Mouse (Mus musculus) midbrain, embryonic 12.5 days (tissue): ENCODE results near the gene Gm48552. TPM values are rescaled to one million over a fixed set of nuclear protein-coding genes. Genes with fewer than 3 reads are reported as not detected.

Experiments used
- ATAC-seq: fragments of 200-750 bp; cut with Nextera tagmentation; 2 replicates; pipeline ENCODE4 v1.8.0; 2017; ENCODE audit warnings: low read depth, moderate TSS enrichment, moderate library complexity; ENCODE audit not compliant: low FRiP score
- H3K27ac ChIP-seq: fragments of 300-500 bp; sonication (generic); replicated peaks from 2 replicates; pipeline ENCODE4 v1.5.1; 2016; ENCODE audit warnings: mild to moderate bottlenecking
- H3K27me3 ChIP-seq: fragments of 300-500 bp; sonication (generic); 2 replicates; pipeline ENCODE4 v1.6.1; 2016; ENCODE audit warnings: mild to moderate bottlenecking
- H3K36me3 ChIP-seq: fragments of 300-500 bp; sonication (generic); 2 replicates; pipeline ENCODE4 v1.6.1; 2016
- H3K4me1 ChIP-seq: fragments of 300-500 bp; sonication (generic); 2 replicates; pipeline ENCODE4 v1.6.1; 2016
- H3K4me2 ChIP-seq: fragments of 300-500 bp; sonication (generic); replicated peaks from 2 replicates; pipeline ENCODE4 v1.6.1; 2016; ENCODE audit warnings: mild to moderate bottlenecking, moderate library complexity
- H3K4me3 ChIP-seq: fragments of 300-500 bp; sonication (generic); 2 replicates; pipeline ENCODE4 v1.5.1; 2016; ENCODE audit warnings: mild to moderate bottlenecking
- H3K9ac ChIP-seq: fragments of 300-500 bp; sonication (generic); replicated peaks from 2 replicates; pipeline ENCODE4 v1.6.1; 2016; ENCODE audit warnings: mild to moderate bottlenecking, moderate library complexity
- H3K9me3 ChIP-seq: fragments of 300-500 bp; sonication (generic); 2 replicates; pipeline ENCODE4 v1.6.1; 2016; ENCODE audit warnings: mild to moderate bottlenecking
- WGBS: fragments of 180-500 bp; shearing (Covaris S2); methylation state at CpG from one replicate; pipeline ENCODE4 v1.1.7; 2016; 5-methylcytosine and 5-hydroxymethylcytosine counted together
- polyA plus RNA-seq: library from polyadenylated mRNA; unstranded; fragments of >200 nt; fragmentation: Nextera tagmentation; extraction: Ambion mirVana; gene quantifications from 2 replicates; pipeline ENCODE4 v1.2.1, GENCODE M21; 2016

The Gm48552 gene
- polyA plus RNA-seq, 1 experiment from 2014 or later, result 2.3 TPM

- Histone ChIP-seq H3K27ac (peak overlapping the region; percentile 81), H3K9ac (peak overlapping the region; percentile 41), H3K27me3 (no peaks in the 10 kb centered on the region), H3K4me2 (peak overlapping the region; percentile 60), H3K36me3 (peaks cover 16% of the 10 kb centered on the region), H3K4me1 (peaks cover 33% of the 10 kb centered on the region), H3K9me3 (no peaks in the 10 kb centered on the region), H3K4me3 (peak overlapping the region; percentile 85)
- 54% methylated on average over 3 of the region's 3 CpGs for WGBS
- ATAC-seq, result 0 out of 2 replicates have a peak, but pooled peaks have one; percentile 0
Measured at GRCm38 (mm10) chr10:81379183-81379553, 9.6 kb upstream of the Gm48552 start.

- ATAC-seq, result no peak
- WGBS, result 94% methylated on average over 6 of the region's 6 CpGs
- Histone ChIP-seq H3K4me1 (peaks cover 35% of the 10 kb centered on the region), H3K36me3 (peaks cover 12% of the 10 kb centered on the region; the same call in 1 of the 2 replicates), H3K27ac (no peak overlapping the region), H3K9me3 (no peaks in the 10 kb centered on the region), H3K27me3 (no peaks in the 10 kb centered on the region), H3K4me2 (no peak overlapping the region), H3K9ac (no peak overlapping the region), H3K4me3 (no peak overlapping the region)
Measured at GRCm38 (mm10) chr10:81379809-81380378, 8.9 kb upstream of the Gm48552 start.

- Histone ChIP-seq H3K27ac (no peak overlapping the region), H3K4me2 (no peak overlapping the region), H3K9ac (no peak overlapping the region), H3K27me3 (no peaks in the 10 kb centered on the region), H3K36me3 (peaks cover 13% of the 10 kb centered on the region), H3K4me3 (no peak overlapping the region), H3K9me3 (no peaks in the 10 kb centered on the region), H3K4me1 (peaks cover 30% of the 10 kb centered on the region)
- no peak for ATAC-seq
- 88% methylated on average over 5 of the region's 5 CpGs for WGBS
Measured at GRCm38 (mm10) chr10:81382039-81382438, 6.8 kb upstream of the Gm48552 start.

GRCm38 (mm10) chr10:81383802-81384604 lies 4.8 kb upstream of the Gm48552 start, which contains the start of the genes Dohh and Gm48551:
Gene Dohh (plus strand): TSS chr10:81384428.
Gene Gm48551 (plus strand): TSS chr10:81384466.
- Histone ChIP-seq H3K27me3 (no peaks in the 10 kb centered on the region), H3K4me1 (peaks cover 20% of the 10 kb centered on the region), H3K36me3 (peaks cover 32% of the 10 kb centered on the region), H3K9ac (peak within 1 kb of the TSS; percentile 83), H3K4me2 (peak within 1 kb of the TSS; percentile 87), H3K27ac (peak within 1 kb of the TSS; percentile 78), H3K9me3 (no peaks in the 10 kb centered on the region), H3K4me3 (peak within 1 kb of the TSS; percentile 65)
- 10% methylated on average over 54 of the region's 54 CpGs for WGBS
- ATAC-seq, result peak; percentile 95

- Histone ChIP-seq H3K36me3 (peaks cover 34% of the 10 kb centered on the region), H3K4me1 (peaks cover 18% of the 10 kb centered on the region), H3K9me3 (no peaks in the 10 kb centered on the region), H3K27me3 (no peaks in the 10 kb centered on the region), H3K9ac (peak overlapping the region; percentile 83), H3K27ac (peak overlapping the region; percentile 78), H3K4me3 (peak overlapping the region; percentile 65), H3K4me2 (peak overlapping the region; percentile 87)
- under 1% methylated on average over 19 of the region's 19 CpGs for WGBS
- peak; percentile 20; the same call in 1 of the 2 replicates for ATAC-seq
Measured at GRCm38 (mm10) chr10:81384605-81384982, 4.2 kb upstream of the Gm48552 start.

- Histone ChIP-seq H3K9ac (peak overlapping the region; percentile 83; the same call in 1 of the 2 replicates), H3K36me3 (peaks cover 34% of the 10 kb centered on the region), H3K27ac (no peak overlapping the region), H3K4me3 (peak overlapping the region; percentile 65), H3K4me2 (peak overlapping the region; percentile 87), H3K4me1 (peaks cover 24% of the 10 kb centered on the region), H3K27me3 (no peaks in the 10 kb centered on the region), H3K9me3 (no peaks in the 10 kb centered on the region)
- WGBS, result 81% methylated on average over 22 of the region's 22 CpGs
- ATAC-seq, result no peak
Measured at GRCm38 (mm10) chr10:81385603-81386306, 3.0 kb upstream of the Gm48552 start.

GRCm38 (mm10) chr10:81387716-81388115 lies 1.1 kb upstream of the Gm48552 start:
- peaks cover 34% of the 10 kb centered on the region for H3K36me3 ChIP-seq
- H3K4me3 ChIP-seq, result no peak overlapping the region
- H3K9ac ChIP-seq, result no peak overlapping the region
- ATAC-seq, result no peak
- no peaks in the 10 kb centered on the region for H3K9me3 ChIP-seq
- no peaks in the 10 kb centered on the region; the same call in 1 of the 2 replicates for H3K27me3 ChIP-seq
- H3K4me1 ChIP-seq, result peaks cover 21% of the 10 kb centered on the region
- H3K27ac ChIP-seq, result no peak overlapping the region
- WGBS, result 93% methylated on average over 20 of the region's 20 CpGs
- H3K4me2 ChIP-seq, result no peak overlapping the region

GRCm38 (mm10) chr10:81389373-81389772 lies 568 bp downstream of the Gm48552 start:
- peaks cover under 1% of the 10 kb centered on the region; the same call in 1 of the 2 replicates for H3K27me3 ChIP-seq
- H3K9ac ChIP-seq, result no peak overlapping the region
- no peak overlapping the region for H3K4me2 ChIP-seq
- H3K9me3 ChIP-seq, result no peaks in the 10 kb centered on the region
- H3K36me3 ChIP-seq, result peaks cover 34% of the 10 kb centered on the region
- H3K4me1 ChIP-seq, result peaks cover 34% of the 10 kb centered on the region
- WGBS, result 59% methylated on average over 3 of the region's 3 CpGs
- H3K27ac ChIP-seq, result 0 out of 2 replicates have a peak overlapping the region, but pooled peaks have one; percentile 46
- no peak overlapping the region for H3K4me3 ChIP-seq
- no peak for ATAC-seq

- H3K27ac ChIP-seq, result no peak overlapping the region
- H3K9ac ChIP-seq, result no peak overlapping the region
- H3K4me2 ChIP-seq, result no peak overlapping the region
- WGBS, result 57% methylated on average over 23 of the region's 23 CpGs
- ATAC-seq, result peak; percentile 62; the same call in 1 of the 2 replicates
- no peaks in the 10 kb centered on the region for H3K9me3 ChIP-seq
- H3K36me3 ChIP-seq, result peaks cover 34% of the 10 kb centered on the region
- H3K27me3 ChIP-seq, result peaks cover 7% of the 10 kb centered on the region; the same call in 1 of the 2 replicates
- H3K4me1 ChIP-seq, result peaks cover 31% of the 10 kb centered on the region
- H3K4me3 ChIP-seq, result no peak overlapping the region
Measured at GRCm38 (mm10) chr10:81389801-81390677, 1.2 kb downstream of the Gm48552 start.

- H3K9ac ChIP-seq, result no peak overlapping the region
- no peaks in the 10 kb centered on the region for H3K9me3 ChIP-seq
- no peak overlapping the region for H3K4me2 ChIP-seq
- no peak overlapping the region for H3K4me3 ChIP-seq
- WGBS, result 94% methylated on average over 13 of the region's 13 CpGs
- peaks cover 25% of the 10 kb centered on the region for H3K4me1 ChIP-seq
- peaks cover 34% of the 10 kb centered on the region for H3K36me3 ChIP-seq
- no peak for ATAC-seq
- peaks cover 7% of the 10 kb centered on the region; the same call in 1 of the 2 replicates for H3K27me3 ChIP-seq
- H3K27ac ChIP-seq, result no peak overlapping the region
Measured at GRCm38 (mm10) chr10:81390678-81390965, 1.8 kb downstream of the Gm48552 start.

- H3K4me3 ChIP-seq, result no peak overlapping the region
- no peak overlapping the region for H3K27ac ChIP-seq
- ATAC-seq, result no peak
- no peak overlapping the region for H3K9ac ChIP-seq
- peaks cover 19% of the 10 kb centered on the region for H3K36me3 ChIP-seq
- H3K27me3 ChIP-seq, result peaks cover 7% of the 10 kb centered on the region; the same call in 1 of the 2 replicates
- H3K4me1 ChIP-seq, result peaks cover 27% of the 10 kb centered on the region
- H3K9me3 ChIP-seq, result no peaks in the 10 kb centered on the region
- H3K4me2 ChIP-seq, result no peak overlapping the region
- 88% methylated on average over 6 of the region's 6 CpGs for WGBS
Measured at GRCm38 (mm10) chr10:81392270-81392669, 3.5 kb downstream of the Gm48552 start.
